Mouse (Mus musculus) kidney, adult 2 months (tissue): ENCODE results near the gene Krt8. TPM values are rescaled to one million over a fixed set of nuclear protein-coding genes. Genes with fewer than 3 reads are reported as not detected.

Experiments
- DNase-seq: peaks from one replicate; pipeline ENCODE4 v3.0.0; 2021
- H3K27ac ChIP-seq: fragments of 200-500 bp; 2 replicates; pipeline ENCODE4 v1.5.1; 2012; ENCODE audit warnings: low read depth, low read length, control low read depth, inconsistent platforms; ENCODE audit not compliant: insufficient read depth
- H3K27me3 ChIP-seq: fragments of 200-500 bp; replicated peaks from 2 replicates; pipeline ENCODE4 v1.6.1; 2012; ENCODE audit warnings: mild to moderate bottlenecking, moderate library complexity, low read length, inconsistent platforms; ENCODE audit not compliant: control insufficient read depth, insufficient read depth
- H3K36me3 ChIP-seq: fragments of 200-500 bp; 2 replicates; pipeline ENCODE4 v1.6.1; 2012; ENCODE audit warnings: mild to moderate bottlenecking, moderate library complexity, low read length, inconsistent platforms; ENCODE audit not compliant: control insufficient read depth, insufficient read depth
- H3K4me1 ChIP-seq: fragments of 200-500 bp; 2 replicates; pipeline ENCODE4 v1.6.1; 2011; ENCODE audit warnings: low read length; ENCODE audit not compliant: control insufficient read depth, insufficient read depth
- H3K4me3 ChIP-seq: fragments of 200-500 bp; 2 replicates; pipeline ENCODE4 v1.5.1; 2011; ENCODE audit warnings: mild to moderate bottlenecking, low read depth, low read length, control low read depth; ENCODE audit not compliant: insufficient read depth
- CTCF ChIP-seq: fragments of 200-500 bp; conservative IDR thresholded peaks from 2 replicates; pipeline ENCODE4 v1.5.1; 2011; ENCODE audit warnings: low read depth, mild to moderate bottlenecking, control low read depth, low read length, moderate library complexity, mixed read lengths; ENCODE audit not compliant: insufficient read depth, insufficient read length
- POLR2A ChIP-seq: fragments of 200-500 bp; IDR thresholded peaks from one replicate; pipeline ENCODE4 v1.6.1; 2011; ENCODE audit warnings: low read depth, low read length, control low read depth
- WGBS: fragments of 180-500 bp; shearing (Covaris S2); methylation state at CpG from one replicate; pipeline ENCODE4 v1.1.7; 2018; 5-methylcytosine and 5-hydroxymethylcytosine counted together
- polyA plus RNA-seq: library from polyadenylated mRNA; depleted of rRNA; stranded (reverse); fragments of >200 nt; gene quantifications from 2 replicates; pipeline ENCODE4 v1.2.3, GENCODE M21; 2012

The Krt8 gene
- polyA plus RNA-seq, 1 experiment: 82.8 TPM

- Histone ChIP-seq H3K36me3 (no peaks in the 10 kb centered on the region), H3K4me3 (no peak overlapping the region), H3K27me3 (no peaks in the 10 kb centered on the region), H3K27ac (no peak overlapping the region), H3K4me1 (no peaks in the 10 kb centered on the region)
- DNase-seq: no peak
- TF ChIP-seq POLR2A (no peak), CTCF (no peak)
- 66% methylated on average over 4 of the region's 4 CpGs for WGBS
These were observed 36.0 kb upstream of the Krt8 start for GRCm38 (mm10) chr15:102040277-102040676.

- no peaks in the 10 kb centered on the region for H3K27me3 ChIP-seq
- no peak overlapping the region for H3K4me3 ChIP-seq
- H3K4me1 ChIP-seq: no peaks in the 10 kb centered on the region
- no peaks in the 10 kb centered on the region for H3K36me3 ChIP-seq
- no peak for DNase-seq
- WGBS: 69% methylated on average over 16 of the region's 16 CpGs
- H3K27ac ChIP-seq: no peak overlapping the region
- TF ChIP-seq POLR2A (no peak), CTCF (no peak)
These were observed 30.1 kb upstream of the Krt8 start for GRCm38 (mm10) chr15:102034121-102035053.

GRCm38 (mm10) chr15:102028040-102028439 lies 23.8 kb upstream of the Krt8 start, which contains the start of gene Krt18:
Gene Krt18, plus strand, starts transcription at chr15:102028180.
- no peak for TF ChIP-seq CTCF
- no peak for TF ChIP-seq POLR2A
- H3K4me1 ChIP-seq: peaks cover 4% of the 10 kb centered on the region; the same call in 1 of the 2 replicates
- WGBS: 3% methylated on average over 28 of the region's 28 CpGs
- DNase-seq: peak; percentile 30
- H3K36me3 ChIP-seq: no peaks in the 10 kb centered on the region
- H3K27me3 ChIP-seq: no peaks in the 10 kb centered on the region
- H3K27ac ChIP-seq: no peak within 1 kb of the TSS
- peak within 1 kb of the TSS; percentile 16 for H3K4me3 ChIP-seq

GRCm38 (mm10) chr15:102026430-102026829 lies 22.1 kb upstream of the Krt8 start:
- Histone ChIP-seq H3K27me3 (no peaks in the 10 kb centered on the region), H3K27ac (no peak overlapping the region), H3K36me3 (no peaks in the 10 kb centered on the region), H3K4me1 (peaks cover 4% of the 10 kb centered on the region; the same call in 1 of the 2 replicates), H3K4me3 (no peak overlapping the region)
- 40% methylated on average over 12 of the region's 12 CpGs for WGBS
- no peak for DNase-seq
- no peak for TF ChIP-seq CTCF
- TF ChIP-seq POLR2A: no peak

- H3K4me3 ChIP-seq: no peak overlapping the region
- TF ChIP-seq CTCF (no peak), POLR2A (no peak)
- peak; percentile 18 for DNase-seq
These were observed 21.0 kb upstream of the Krt8 start for GRCm38 (mm10) chr15:102025136-102025872.

GRCm38 (mm10) chr15:102023888-102024287 lies 19.6 kb upstream of the Krt8 start:
- Histone ChIP-seq H3K36me3 (no peaks in the 10 kb centered on the region), H3K27me3 (no peaks in the 10 kb centered on the region), H3K4me3 (no peak overlapping the region), H3K4me1 (peaks cover 4% of the 10 kb centered on the region; the same call in 1 of the 2 replicates), H3K27ac (no peak overlapping the region)
- WGBS: 55% methylated on average over 8 of the region's 8 CpGs
- TF ChIP-seq CTCF: no peak
- no peak for TF ChIP-seq POLR2A
- DNase-seq: no peak

More at GRCm38 (mm10) chr15:102025136-102025872, 21.0 kb upstream of the Krt8 start:
- WGBS: 21% methylated on average over 22 of the region's 22 CpGs
- Histone ChIP-seq H3K27ac (no peak overlapping the region), H3K27me3 (no peaks in the 10 kb centered on the region), H3K4me1 (peaks cover 4% of the 10 kb centered on the region; the same call in 1 of the 2 replicates), H3K36me3 (no peaks in the 10 kb centered on the region)

- Histone ChIP-seq H3K4me3 (no peak overlapping the region), H3K36me3 (no peaks in the 10 kb centered on the region), H3K27me3 (no peaks in the 10 kb centered on the region), H3K4me1 (peaks cover 12% of the 10 kb centered on the region), H3K27ac (no peak overlapping the region)
- no peak for DNase-seq
- 35% methylated on average over 8 of the region's 8 CpGs for WGBS
- TF ChIP-seq CTCF: no peak
- no peak for TF ChIP-seq POLR2A
These were observed 18.2 kb upstream of the Krt8 start for GRCm38 (mm10) chr15:102022481-102022880.
